Mouse (Mus musculus) embryonic facial prominence, embryonic 11.5 days (tissue): Measurements from ENCODE around the gene 1700049E17Rik2. TPM values are rescaled to one million over a fixed set of nuclear protein-coding genes. Genes with fewer than 3 reads are reported as not detected.
"Not testable (repeated sequence)": the region's sequence is repeated elsewhere in the genome, so short reads cannot be mapped to it uniquely, and the experiment has no call there.

ENCODE experiments used
- ATAC-seq: fragments of 200-750 bp; cut with Nextera tagmentation; replicated peaks from 2 replicates; pipeline ENCODE4 v1.8.0; 2017; ENCODE audit warnings: low read depth; ENCODE audit not compliant: insufficient number of reproducible peaks, low FRiP score, low TSS enrichment
- DNase-seq: peaks from one replicate; pipeline ENCODE4 v3.0.0-alpha.2; 2015; ENCODE audit warnings: low spot score
- H3K27ac ChIP-seq: fragments of 300-500 bp; sonication (generic); replicated peaks from 2 replicates; pipeline ENCODE4 v1.5.1; 2014; ENCODE audit warnings: mild to moderate bottlenecking, low read depth, low read length, control low read depth
- H3K27me3 ChIP-seq: fragments of 300-500 bp; sonication (generic); 2 replicates; pipeline ENCODE4 v1.6.1; 2014; ENCODE audit warnings: mild to moderate bottlenecking, low read length, moderate library complexity, mixed read lengths; ENCODE audit not compliant: control insufficient read depth, insufficient read depth
- H3K36me3 ChIP-seq: fragments of 300-500 bp; sonication (generic); replicated peaks from 2 replicates; pipeline ENCODE4 v1.6.1; 2014; ENCODE audit warnings: low read depth, mild to moderate bottlenecking, low read length, moderate library complexity, mixed read lengths; ENCODE audit not compliant: control insufficient read depth, insufficient read depth
- H3K4me1 ChIP-seq: fragments of 300-500 bp; sonication (generic); 2 replicates; pipeline ENCODE4 v1.6.1; 2014; ENCODE audit warnings: low read length, mixed read lengths; ENCODE audit not compliant: control insufficient read depth, insufficient read depth
- H3K4me2 ChIP-seq: fragments of 300-500 bp; sonication (generic); 2 replicates; pipeline ENCODE4 v1.6.1; 2014; ENCODE audit warnings: low read depth, mild to moderate bottlenecking, control low read depth, low read length, moderate library complexity
- H3K4me3 ChIP-seq: fragments of 300-500 bp; sonication (generic); 2 replicates; pipeline ENCODE4 v1.5.1; 2014; ENCODE audit warnings: low read depth, low read length, control low read depth
- H3K9ac ChIP-seq: fragments of 300-500 bp; sonication (generic); replicated peaks from 2 replicates; pipeline ENCODE4 v1.6.1; 2014; ENCODE audit warnings: mild to moderate bottlenecking, control low read depth, low read length
- H3K9me3 ChIP-seq: fragments of 300-500 bp; sonication (generic); replicated peaks from 2 replicates; pipeline ENCODE4 v1.6.1; 2016; ENCODE audit warnings: mild to moderate bottlenecking, low read length, inconsistent platforms, mixed read lengths; ENCODE audit not compliant: control insufficient read depth
- WGBS: fragments of 180-500 bp; shearing (Covaris S2); extraction: QIAGEN DNeasy Blood & Tissue Kit; methylation state at CpG from one replicate; pipeline ENCODE4 v1.1.7; 2014; 5-methylcytosine and 5-hydroxymethylcytosine counted together
- polyA plus RNA-seq: library from polyadenylated mRNA; unstranded; fragments of >200 nt; fragmentation: Nextera tagmentation; extraction: Ambion mirVana; gene quantifications from 2 replicates; pipeline ENCODE4 v1.2.1, GENCODE M21; 2014

Gene 1700049E17Rik2
- not detected in 2 replicates for polyA plus RNA-seq

- H3K36me3 ChIP-seq, H3K4me1 ChIP-seq, ATAC-seq, H3K9me3 ChIP-seq, H3K9ac ChIP-seq, H3K4me3 ChIP-seq, H3K27me3 ChIP-seq, H3K4me2 ChIP-seq, DNase-seq, H3K27ac ChIP-seq: not testable (repeated sequence)
- WGBS: no CpG with 5 or more reads among the region's 1 CpGs
These were observed at the start of gene 1700049E17Rik2 for GRCm38 (mm10) chr14:41572911-41573310. Gene 1700049E17Rik2 (plus strand): TSS chr14:41573211.

GRCm38 (mm10) chr14:41524695-41525094 is 48.3 kb upstream of the 1700049E17Rik2 start:
- WGBS: 83% methylated on average over 1 of the region's 1 CpGs
- H3K9me3 ChIP-seq, DNase-seq, ATAC-seq, H3K27ac ChIP-seq, H3K4me1 ChIP-seq, H3K9ac ChIP-seq, H3K27me3 ChIP-seq, H3K36me3 ChIP-seq, H3K4me3 ChIP-seq, H3K4me2 ChIP-seq: not testable (repeated sequence)

GRCm38 (mm10) chr14:41555483-41555882 is 17.5 kb upstream of the 1700049E17Rik2 start, which contains the start of gene Gm7970:
Gene Gm7970 (minus strand): TSS chr14:41555583.
- H3K4me1 ChIP-seq, H3K4me3 ChIP-seq, H3K36me3 ChIP-seq, H3K4me2 ChIP-seq, H3K27ac ChIP-seq, H3K9ac ChIP-seq, DNase-seq, ATAC-seq, H3K27me3 ChIP-seq, H3K9me3 ChIP-seq: not testable (repeated sequence)
- no CpG with 5 or more reads among the region's 2 CpGs for WGBS

GRCm38 (mm10) chr14:41586346-41586745 is 13.3 kb downstream of the 1700049E17Rik2 start:
- H3K27me3 ChIP-seq, DNase-seq, H3K27ac ChIP-seq, H3K4me1 ChIP-seq, H3K9ac ChIP-seq, H3K9me3 ChIP-seq, H3K36me3 ChIP-seq, H3K4me3 ChIP-seq, ATAC-seq, H3K4me2 ChIP-seq: not testable (repeated sequence)
- 53% methylated on average over 1 of the region's 1 CpGs for WGBS

- not testable (repeated sequence) for H3K9ac ChIP-seq, H3K27me3 ChIP-seq, H3K4me2 ChIP-seq, H3K4me1 ChIP-seq, H3K9me3 ChIP-seq, H3K27ac ChIP-seq, H3K4me3 ChIP-seq, DNase-seq, ATAC-seq, H3K36me3 ChIP-seq
- 93% methylated on average over 15 of the region's 15 CpGs for WGBS
These were observed 27.9 kb downstream of the 1700049E17Rik2 start for GRCm38 (mm10) chr14:41600935-41601334.

GRCm38 (mm10) chr14:41610690-41611089 is 37.7 kb downstream of the 1700049E17Rik2 start:
- H3K9ac ChIP-seq, ATAC-seq, H3K4me3 ChIP-seq, H3K36me3 ChIP-seq, H3K9me3 ChIP-seq, H3K27ac ChIP-seq, H3K27me3 ChIP-seq, H3K4me2 ChIP-seq, DNase-seq, H3K4me1 ChIP-seq: not testable (repeated sequence)
- WGBS: 97% methylated on average over 1 of the region's 1 CpGs

- 96% methylated on average over 4 of the region's 5 CpGs for WGBS
- H3K4me2 ChIP-seq, H3K4me3 ChIP-seq, H3K9me3 ChIP-seq, H3K36me3 ChIP-seq, DNase-seq, ATAC-seq, H3K27ac ChIP-seq, H3K4me1 ChIP-seq, H3K27me3 ChIP-seq, H3K9ac ChIP-seq: not testable (repeated sequence)
These were observed 49.5 kb downstream of the 1700049E17Rik2 start for GRCm38 (mm10) chr14:41622535-41622934.

- not testable (repeated sequence) for H3K9me3 ChIP-seq, DNase-seq, H3K4me1 ChIP-seq, H3K27me3 ChIP-seq, H3K27ac ChIP-seq, H3K4me2 ChIP-seq, ATAC-seq, H3K4me3 ChIP-seq, H3K9ac ChIP-seq, H3K36me3 ChIP-seq
- WGBS: 78% methylated on average over 1 of the region's 2 CpGs
These were observed 51.5 kb downstream of the 1700049E17Rik2 start, which contains the start of gene Gm3072 for GRCm38 (mm10) chr14:41624512-41624911. Gene Gm3072 (minus strand): TSS chr14:41624612.
